Mouse (Mus musculus): ENCODE data around the gene Mia3.
A peak's percentile ranks its signal among the peaks of the same experiment; 100 is the strongest.
"Not testable (repeated sequence)": the region's sequence is repeated elsewhere in the genome, so short reads cannot be mapped to it uniquely, and the experiment has no call there.

The Mia3 gene

DNA sequence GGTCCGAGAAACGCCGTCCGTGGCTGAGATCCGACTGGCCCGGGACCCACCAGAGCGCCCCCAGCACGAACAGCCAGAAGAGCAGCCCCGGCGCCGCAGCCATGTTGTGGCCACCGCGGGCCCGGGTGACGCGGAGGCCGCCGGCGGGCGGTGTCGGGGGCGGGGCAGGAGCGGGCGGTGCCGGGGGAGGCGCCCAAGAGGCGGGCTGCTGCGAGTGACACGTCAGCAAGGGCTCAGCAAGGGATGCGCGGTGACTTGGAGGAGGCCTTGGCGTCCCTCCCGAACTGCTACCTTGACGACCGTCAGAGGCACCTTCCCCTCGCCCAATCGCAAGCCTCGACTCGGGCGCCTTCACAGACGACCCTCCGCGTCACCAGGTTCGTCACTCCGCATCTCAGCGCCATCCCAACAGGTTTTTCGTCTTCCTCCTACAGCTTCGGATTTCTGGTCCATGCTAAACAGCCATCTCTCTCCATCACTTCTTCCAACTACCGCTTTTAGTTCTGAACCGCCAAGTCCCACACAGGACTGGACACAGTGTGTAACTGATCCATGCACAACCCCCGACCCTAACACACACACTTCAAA is at the start of gene Mia3:
Mia3 (minus strand) TSS at position 127 of the 588 bp plus-strand sequence.
- DNase-seq (ENCODE audit: extremely low read depth, insufficient read length, low spot score), result peak; percentile 95

GRCm38 (mm10) chr1:183417873-183418272 is 48.5 kb upstream of the Mia3 start, which contains the start of gene Hhipl2:
TSS of gene Hhipl2 (plus strand) at chr1:183418215.
- no peak for DNase-seq (ENCODE audit: extremely low read depth, insufficient read length, low spot score)

DNA sequence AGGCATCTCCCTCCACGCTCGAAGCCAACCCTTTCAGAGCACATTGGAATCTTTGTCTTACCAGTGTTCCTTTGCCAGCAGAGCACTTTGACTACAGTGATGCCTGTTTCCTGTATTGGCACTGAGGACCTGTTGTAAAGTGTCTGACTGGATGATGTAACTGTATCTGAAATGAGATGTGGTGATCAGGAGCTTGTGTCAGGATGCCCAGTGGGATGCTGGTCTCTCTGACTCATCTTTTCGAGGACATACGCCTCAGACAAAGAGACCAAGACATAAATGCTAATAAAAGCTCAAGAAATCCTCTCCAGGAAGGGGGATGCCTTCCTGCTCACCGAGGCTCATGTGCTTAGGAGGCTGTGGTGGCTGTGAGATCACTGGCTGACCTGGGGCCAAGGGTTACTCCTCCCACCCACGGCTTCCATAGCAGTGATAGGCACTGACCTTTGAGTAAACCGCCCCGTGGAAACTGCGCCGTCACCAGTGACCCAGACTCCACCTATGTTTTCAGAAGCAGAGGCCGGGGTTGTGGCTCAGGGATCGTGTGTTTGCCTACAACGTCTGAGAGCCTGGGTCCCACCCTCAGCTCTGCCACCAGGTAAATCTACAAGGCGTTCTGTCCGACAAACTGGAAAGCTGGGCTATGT is 44.9 kb upstream of the Mia3 start:
- DNase-seq (ENCODE audit: extremely low read depth, insufficient read length, low spot score), result no peak

DNA sequence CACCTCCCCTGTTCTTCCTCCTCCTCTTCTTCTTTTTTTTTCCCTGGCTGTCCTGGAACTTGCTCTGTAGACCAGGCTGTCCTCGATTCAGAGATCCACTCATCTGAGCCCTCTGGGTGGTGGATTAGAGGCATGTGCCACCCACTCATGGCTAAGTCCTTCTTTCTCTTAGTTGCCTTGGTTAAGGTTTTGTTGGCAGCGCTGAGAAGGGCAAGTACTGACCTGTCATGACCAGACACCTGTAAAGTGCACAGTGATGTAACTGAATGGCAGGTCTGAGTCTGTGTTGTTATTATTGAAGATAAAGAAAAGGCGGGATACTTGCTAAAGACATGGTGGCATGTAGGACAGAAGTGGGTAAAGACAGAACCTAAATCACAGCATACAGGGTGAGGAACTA is 34.0 kb upstream of the Mia3 start:
- DNase-seq (ENCODE audit: extremely low read depth, insufficient read length, low spot score), result no peak

GRCm38 (mm10) chr1:183388426-183389406 is 19.4 kb upstream of the Mia3 start, which contains the start of gene Taf1a:
TSS of gene Taf1a (plus strand) at chr1:183388981.
- peak; percentile 81 for DNase-seq (ENCODE audit: extremely low read depth, insufficient read length, low spot score)

DNA sequence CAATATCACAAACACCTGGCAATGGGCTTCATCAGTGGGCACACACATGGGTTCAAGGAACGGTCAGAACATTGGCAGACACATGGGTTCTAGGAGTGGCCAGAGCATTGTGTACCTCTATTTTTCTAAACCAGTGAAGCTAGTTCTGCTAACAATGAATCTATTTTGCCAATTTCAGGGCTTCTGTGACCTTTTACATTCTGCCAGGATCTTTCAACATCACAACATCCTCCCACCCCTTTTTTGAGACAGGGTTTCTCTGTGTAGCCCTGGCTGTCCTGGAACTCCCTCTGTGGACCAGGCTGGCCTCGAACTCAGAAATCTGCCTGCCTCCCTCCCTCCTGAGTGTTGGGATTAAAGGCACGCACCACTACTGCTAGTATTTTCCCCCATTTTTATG is 18.1 kb upstream of the Mia3 start:
- not testable (repeated sequence) for DNase-seq (ENCODE audit: extremely low read depth, insufficient read length, low spot score)

- no peak for DNase-seq (ENCODE audit: extremely low read depth, insufficient read length, low spot score)
Measured at GRCm38 (mm10) chr1:183382621-183383020, 13.3 kb upstream of the Mia3 start.

GRCm38 (mm10) chr1:183381816-183382215 is 12.5 kb upstream of the Mia3 start:
- no peak for DNase-seq (ENCODE audit: extremely low read depth, insufficient read length, low spot score)

GRCm38 (mm10) chr1:183379376-183379775 is 10.0 kb upstream of the Mia3 start:
- DNase-seq (ENCODE audit: extremely low read depth, insufficient read length, low spot score), result not testable (repeated sequence)

- no peak for DNase-seq (ENCODE audit: extremely low read depth, insufficient read length, low spot score)
Measured at GRCm38 (mm10) chr1:183378321-183378941, 9.1 kb upstream of the Mia3 start.

- DNase-seq (ENCODE audit: extremely low read depth, insufficient read length, low spot score), result no peak
Measured at GRCm38 (mm10) chr1:183377045-183377444, 7.7 kb upstream of the Mia3 start.

GRCm38 (mm10) chr1:183374728-183375127 is 5.4 kb upstream of the Mia3 start:
- DNase-seq (ENCODE audit: extremely low read depth, insufficient read length, low spot score), result no peak

DNA sequence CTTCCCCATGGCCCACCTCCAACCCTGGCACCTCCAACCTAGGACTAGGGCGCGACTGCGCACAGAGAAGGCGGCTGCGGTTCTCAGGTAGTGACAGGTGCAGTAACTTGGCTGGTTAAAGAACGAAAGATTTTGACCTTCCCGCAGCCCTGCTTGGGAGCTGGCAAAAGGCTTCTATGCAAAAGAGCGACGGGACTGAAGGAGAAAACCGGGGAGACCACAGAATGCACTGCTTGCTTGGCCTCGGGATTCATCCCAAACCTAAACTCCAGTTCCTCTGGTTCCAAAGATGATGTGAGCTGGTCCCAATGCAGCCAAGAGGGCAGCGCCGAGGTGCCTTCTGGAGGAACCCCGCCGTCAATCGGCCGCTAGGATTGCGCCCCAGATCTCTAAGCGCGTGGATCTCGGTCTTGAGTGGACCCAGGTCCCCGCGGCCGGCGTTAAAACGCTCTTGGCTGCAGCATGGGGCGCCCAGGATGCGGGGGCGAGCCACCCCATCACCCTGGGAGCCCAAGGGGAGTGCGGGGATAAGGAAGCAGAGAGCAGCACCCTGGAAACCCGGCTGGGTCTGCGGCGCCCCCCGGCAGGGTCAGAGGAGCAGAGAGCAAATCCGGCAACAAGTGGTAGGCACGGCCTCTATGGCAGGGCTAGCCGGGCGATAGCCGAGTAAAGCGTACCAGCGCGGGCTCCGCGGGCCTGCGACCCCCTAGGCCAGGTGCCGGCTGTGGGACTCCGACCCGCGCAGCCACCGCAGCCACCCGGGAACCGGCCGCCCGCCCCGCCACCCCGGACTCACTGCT is 552 bp downstream of the Mia3 start:
- DNase-seq (ENCODE audit: extremely low read depth, insufficient read length, low spot score), result peak; percentile 60

DNA sequence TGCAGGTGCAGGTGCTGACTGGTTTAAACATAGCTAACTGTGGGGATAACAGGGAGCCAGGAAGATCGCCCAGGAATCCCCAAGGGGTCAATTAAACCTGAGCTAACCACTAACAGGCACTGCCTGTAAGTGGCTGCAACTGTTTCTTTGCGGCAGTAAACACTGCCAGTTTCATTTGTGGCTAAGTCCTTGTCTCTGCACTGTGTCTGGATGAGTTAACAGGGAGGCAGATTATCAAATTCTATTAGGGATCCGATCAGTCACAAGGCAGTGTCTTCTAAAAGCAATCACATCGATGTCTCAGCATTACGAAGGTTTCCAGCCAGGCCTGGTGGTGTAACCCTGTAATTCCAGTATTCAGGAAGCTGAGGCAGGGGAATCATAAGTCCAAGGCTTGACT is 3.0 kb downstream of the Mia3 start:
- no peak for DNase-seq (ENCODE audit: extremely low read depth, insufficient read length, low spot score)

DNA sequence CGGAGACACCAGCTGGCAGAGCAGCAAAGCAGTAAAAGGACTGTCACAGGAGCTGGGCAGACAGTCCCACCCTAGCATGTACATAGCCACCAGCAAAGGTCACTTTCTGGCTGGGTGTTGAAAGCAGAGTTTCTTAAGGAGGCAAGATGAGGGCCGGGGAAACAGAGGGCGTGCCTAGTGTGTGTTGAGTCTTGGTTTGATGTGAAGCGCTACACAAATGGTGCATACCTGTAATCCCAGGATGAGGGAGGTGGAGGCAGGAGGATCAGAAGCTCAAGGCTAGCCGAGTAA is 5.8 kb downstream of the Mia3 start:
- DNase-seq (ENCODE audit: extremely low read depth, insufficient read length, low spot score), result no peak

DNA sequence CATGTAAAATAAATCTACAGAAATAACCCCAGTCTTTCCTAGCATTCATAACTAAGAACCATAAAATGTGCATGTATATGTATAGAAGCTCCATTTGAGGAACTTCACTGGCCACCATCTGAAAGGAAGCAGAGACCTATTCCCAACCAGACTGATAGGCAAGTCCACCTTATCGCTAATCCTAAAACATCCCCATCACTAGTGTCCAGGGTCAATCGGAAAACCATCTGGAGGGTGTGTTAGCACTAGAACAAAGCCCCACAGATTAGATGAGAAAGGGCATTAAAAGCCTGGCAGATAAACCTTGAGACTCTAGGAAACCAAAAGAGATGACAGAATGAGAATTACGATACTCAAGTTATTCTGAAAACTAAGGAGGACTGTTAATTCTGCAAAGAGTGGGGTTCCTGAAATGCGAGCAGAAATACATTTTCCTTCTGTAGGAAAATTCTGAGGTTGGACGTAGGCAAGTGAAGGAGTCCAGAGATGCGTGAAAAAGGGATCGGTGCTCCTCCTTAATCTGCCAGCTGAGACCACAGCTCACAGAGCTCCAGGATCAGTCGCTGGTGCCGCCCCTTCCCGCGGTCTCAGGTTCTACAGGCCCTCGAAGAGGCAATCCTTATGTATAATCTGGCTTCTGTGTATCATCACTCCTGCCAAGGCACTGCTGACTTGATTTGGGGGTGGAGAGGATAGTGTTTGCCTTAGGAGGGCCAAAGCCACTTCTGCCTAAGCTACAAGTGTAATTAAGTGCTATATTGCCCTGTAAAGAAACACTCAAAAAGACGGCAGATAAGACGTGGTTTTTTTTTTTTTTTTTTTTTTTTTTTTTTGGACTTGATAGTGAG is 6.4 kb downstream of the Mia3 start:
- DNase-seq (ENCODE audit: extremely low read depth, insufficient read length, low spot score), result no peak

- DNase-seq (ENCODE audit: extremely low read depth, insufficient read length, low spot score), result no peak
Measured at GRCm38 (mm10) chr1:183362301-183362700, 7.1 kb downstream of the Mia3 start.

DNA sequence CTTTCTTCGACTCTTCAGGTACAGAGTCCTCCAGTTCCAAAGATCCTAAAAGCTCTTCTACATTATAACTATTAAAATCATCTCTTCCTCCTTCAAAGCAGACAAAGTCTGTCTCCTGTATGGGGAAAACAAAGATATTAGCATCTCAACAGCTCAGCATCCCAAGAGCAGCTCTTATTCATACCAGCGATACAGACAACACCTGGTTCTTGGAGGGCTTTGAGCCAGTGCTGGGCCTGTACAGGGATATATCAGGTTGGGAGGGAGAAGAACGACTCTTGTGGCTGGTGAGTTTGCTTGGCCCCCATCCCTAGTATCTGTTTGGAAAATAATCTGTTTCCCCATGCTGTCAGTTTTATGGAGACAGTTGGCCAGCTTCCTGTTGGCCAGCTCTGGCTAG is 10.5 kb downstream of the Mia3 start:
- DNase-seq (ENCODE audit: extremely low read depth, insufficient read length, low spot score), result no peak

DNA sequence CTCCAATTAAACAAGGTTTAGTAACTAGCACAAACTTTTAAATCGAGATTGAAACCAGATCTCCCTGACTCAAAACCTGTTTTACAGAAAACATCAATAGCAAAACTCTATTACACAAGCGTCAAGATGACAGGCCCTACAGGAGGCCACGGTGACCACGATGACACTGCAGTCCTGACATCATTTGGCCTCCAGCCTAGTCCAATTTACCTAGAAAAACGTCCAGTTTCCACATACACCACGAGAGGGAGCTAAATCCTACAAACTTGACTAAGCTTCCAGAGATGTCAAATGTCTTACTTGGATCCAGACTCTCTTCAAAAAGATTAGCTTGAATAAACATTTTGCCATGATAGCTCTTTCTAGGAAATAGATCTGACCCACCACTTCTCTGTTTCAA is 19.5 kb downstream of the Mia3 start:
- DNase-seq (ENCODE audit: extremely low read depth, insufficient read length, low spot score), result peak; percentile 60

All from 3134 (cell line).